ENCODE assay signal across 11 mouse cellular contexts in genomic region chr7:64586133-64586532, GRCm38 (mm10).
"Had no signal": no experiment of that assay in that cellular context is flagged by ENCODE, and none has a peak within 500 bp of the region (broad histone marks: within the 10 kb centered on the region; RNA-seq: fewer than 3 reads in every experiment).

No protein-coding gene starts in this region.

- DNase-seq: liver, postnatal 0 days; lung, adult 2 months; lung, postnatal 14 days; lung, postnatal 36 days; right cerebral cortex, postnatal 14 days; thymus, adult 2 months; thymus, postnatal 25 days; thymus, postnatal 4 days had no signal

- ATAC-seq: liver, postnatal 0 days; lung, postnatal 0 days; midbrain, embryonic 13.5 days; midbrain, embryonic 15.5 days had no signal
